Mouse (Mus musculus) C2C12 (cell line): Measurements from ENCODE around the gene Ttll7. TPM values are rescaled to one million over a fixed set of nuclear protein-coding genes. Genes with fewer than 3 reads are reported as not detected.

Source experiments
- H3K27me3 ChIP-seq: one replicate; pipeline ENCODE4 v1.6.1; 2011; ENCODE audit not compliant: control insufficient read depth, insufficient read depth, insufficient read length
- H3K36me3 ChIP-seq: one replicate; pipeline ENCODE4 v1.6.1; 2011; ENCODE audit not compliant: control insufficient read depth, insufficient read depth
- H3K4me3 ChIP-seq: one replicate; pipeline ENCODE4 v1.5.1; 2011; ENCODE audit warnings: mild to moderate bottlenecking, control low read depth; ENCODE audit not compliant: poor library complexity, insufficient read depth, severe bottlenecking
- H3K79me2 ChIP-seq: one replicate; pipeline ENCODE4 v1.6.1; 2011; ENCODE audit not compliant: control insufficient read depth, insufficient read depth
- H3K79me3 ChIP-seq: one replicate; pipeline ENCODE4 v1.6.1; 2011; ENCODE audit warnings: low read depth, control low read depth
- H3ac ChIP-seq: one replicate; pipeline ENCODE3; 2011; ENCODE audit warnings: low read depth; ENCODE audit not compliant: control insufficient read depth, insufficient read length
- CEBPB ChIP-seq: IDR thresholded peaks from one replicate; pipeline ENCODE4 v1.6.1; 2011; ENCODE audit warnings: low read depth, mild to moderate bottlenecking, control low read depth, moderate library complexity
- CTCF ChIP-seq: IDR thresholded peaks from one replicate; pipeline ENCODE4 v1.5.1; 2011; ENCODE audit not compliant: control insufficient read depth, insufficient read depth, insufficient read length
- FOSL1 ChIP-seq: IDR thresholded peaks from one replicate; pipeline ENCODE4 v1.8.0; 2011; ENCODE audit warnings: mild to moderate bottlenecking, low read length; ENCODE audit not compliant: poor library complexity, insufficient read depth, severe bottlenecking
- MAX ChIP-seq: IDR thresholded peaks from one replicate; pipeline ENCODE4 v1.6.1; 2011; ENCODE audit warnings: mild to moderate bottlenecking, control low read depth
- MYOD1 ChIP-seq: IDR thresholded peaks from one replicate; pipeline ENCODE4 v1.6.1; 2011; ENCODE audit warnings: low read depth; ENCODE audit not compliant: control insufficient read depth, insufficient read length
- MYOG ChIP-seq: IDR thresholded peaks from one replicate; pipeline ENCODE4 v1.6.1; 2011; ENCODE audit not compliant: control insufficient read depth, insufficient read length; ENCODE audit errors: extremely low read depth
- USF1 ChIP-seq: IDR thresholded peaks from one replicate; pipeline ENCODE4 v1.6.1; 2011; ENCODE audit warnings: low read depth, mild to moderate bottlenecking, control low read depth, moderate library complexity
- polyA plus RNA-seq: library from polyadenylated mRNA; unstranded; fragments of >200 nt; fragmentation: generic; extraction: Trizol; gene quantifications from one replicate; pipeline ENCODE4 v1.2.1, GENCODE M21; 2012; ENCODE audit warnings: missing spikeins

The Ttll7 gene
- polyA plus RNA-seq, 1 experiment = 6.4 TPM

DNA sequence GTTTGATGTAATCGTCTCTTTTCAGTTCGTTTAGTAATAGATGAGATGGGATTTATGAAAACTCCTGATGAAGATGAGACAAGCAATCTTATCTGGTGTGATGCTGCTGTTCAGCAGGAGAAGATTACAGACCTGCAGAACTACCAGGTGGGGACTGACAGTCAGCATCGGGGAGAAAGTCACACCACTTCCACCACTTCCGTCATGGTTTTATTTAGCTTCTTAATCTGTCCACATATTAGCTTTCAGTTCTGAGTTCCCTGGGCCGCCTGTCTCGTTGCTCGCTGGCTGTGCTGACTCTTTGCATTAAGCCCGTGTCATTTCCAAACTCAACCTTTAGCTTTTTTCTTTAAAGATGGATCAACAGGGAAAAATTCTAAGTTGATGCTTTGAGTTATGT is 44.4 kb downstream of the Ttll7 start:
- H3K79me3 ChIP-seq = no peaks in the 10 kb centered on the region
- no peaks in the 10 kb centered on the region for H3K27me3 ChIP-seq
- TF ChIP-seq MYOD1 = no peak
- no peak for TF ChIP-seq FOSL1
- TF ChIP-seq CEBPB = no peak
- no peak for TF ChIP-seq USF1
- no peak for TF ChIP-seq CTCF
- no peak for TF ChIP-seq MAX
- TF ChIP-seq MYOG = no peak
- no peaks in the 10 kb centered on the region for H3K79me2 ChIP-seq
- no peak overlapping the region for H3K4me3 ChIP-seq
- H3ac ChIP-seq = no peak overlapping the region
- H3K36me3 ChIP-seq = peaks cover 17% of the 10 kb centered on the region

DNA sequence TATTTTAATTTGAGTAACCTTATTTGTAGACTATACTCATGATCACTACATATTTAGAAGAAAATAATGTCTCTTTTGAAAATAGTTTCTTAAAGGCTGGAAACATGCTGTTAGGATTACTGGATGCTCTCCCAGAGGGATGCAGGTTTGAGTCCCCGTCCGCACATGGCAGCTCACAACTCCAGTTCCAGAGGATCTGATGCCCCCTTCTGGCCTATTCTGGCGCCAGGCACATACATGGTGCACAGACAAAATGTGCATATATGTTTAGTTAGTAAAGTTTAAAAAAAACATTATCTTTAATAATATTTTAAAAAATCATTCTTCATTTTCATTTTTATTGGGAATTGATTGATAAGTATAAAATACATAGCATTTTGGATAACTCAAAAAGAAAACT is 47.9 kb downstream of the Ttll7 start:
- peaks cover 17% of the 10 kb centered on the region for H3K36me3 ChIP-seq
- H3ac ChIP-seq = no peak overlapping the region
- H3K79me2 ChIP-seq = no peaks in the 10 kb centered on the region
- no peaks in the 10 kb centered on the region for H3K27me3 ChIP-seq
- TF ChIP-seq MAX = no peak
- H3K4me3 ChIP-seq = no peak overlapping the region
- no peaks in the 10 kb centered on the region for H3K79me3 ChIP-seq

DNA sequence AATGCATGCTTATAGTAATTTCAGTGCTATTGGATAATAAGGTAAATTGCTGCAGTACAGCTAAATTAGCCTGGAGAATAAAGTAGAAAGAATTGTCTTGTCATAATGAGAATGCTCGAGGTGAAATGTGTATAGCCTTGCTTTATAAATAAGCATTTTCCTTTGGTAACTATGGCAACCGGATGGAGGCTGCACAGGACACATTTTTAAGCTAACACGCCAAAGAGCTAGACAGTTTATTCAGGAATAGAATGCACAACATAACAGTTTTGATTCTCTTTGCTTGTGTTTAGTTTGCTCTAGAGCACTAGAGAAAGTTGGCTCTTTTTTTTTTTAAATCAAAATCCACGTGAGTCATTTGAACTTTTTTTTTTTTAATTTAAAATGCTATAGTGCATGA is 49.6 kb downstream of the Ttll7 start:
- peaks cover 15% of the 10 kb centered on the region for H3K36me3 ChIP-seq
- H3ac ChIP-seq = no peak overlapping the region
- no peaks in the 10 kb centered on the region for H3K79me2 ChIP-seq
- H3K27me3 ChIP-seq = no peaks in the 10 kb centered on the region
- TF ChIP-seq MAX (no peak), MYOD1 (no peak), USF1 (no peak), MYOG (no peak), FOSL1 (no peak), CEBPB (no peak), CTCF (no peak)
- no peak overlapping the region for H3K4me3 ChIP-seq
- no peaks in the 10 kb centered on the region for H3K79me3 ChIP-seq

DNA sequence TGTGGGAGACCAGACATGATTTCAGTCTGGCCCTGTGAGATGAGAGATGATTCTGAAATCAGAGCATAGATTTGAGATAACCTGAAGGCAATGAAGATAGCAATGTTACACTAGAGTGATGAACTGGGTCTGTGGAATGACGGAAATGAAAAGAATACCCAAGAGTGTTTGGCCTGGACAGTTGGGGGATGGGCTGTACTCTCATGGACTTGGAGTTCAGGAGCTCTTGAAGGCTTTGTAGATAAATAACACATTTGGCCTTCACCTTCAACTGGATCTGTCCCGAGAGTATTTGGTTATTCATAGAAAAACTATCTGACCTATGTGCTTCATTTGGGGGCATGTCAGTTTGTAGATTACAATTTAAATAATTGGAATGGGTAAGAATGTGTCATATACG is 53.4 kb downstream of the Ttll7 start:
- Histone ChIP-seq H3ac (no peak overlapping the region), H3K4me3 (no peak overlapping the region), H3K79me3 (no peaks in the 10 kb centered on the region), H3K36me3 (no peaks in the 10 kb centered on the region), H3K27me3 (no peaks in the 10 kb centered on the region), H3K79me2 (no peaks in the 10 kb centered on the region)
- TF ChIP-seq MYOG (no peak), FOSL1 (no peak), MYOD1 (no peak), USF1 (no peak), CEBPB (no peak), MAX (no peak), CTCF (no peak)

- Histone ChIP-seq H3K79me3 (no peaks in the 10 kb centered on the region), H3K79me2 (no peaks in the 10 kb centered on the region), H3ac (no peak overlapping the region), H3K27me3 (no peaks in the 10 kb centered on the region), H3K4me3 (no peak overlapping the region), H3K36me3 (no peaks in the 10 kb centered on the region)
- TF ChIP-seq MAX (no peak), CEBPB (no peak), MYOG (no peak), CTCF (no peak), MYOD1 (no peak), USF1 (no peak), FOSL1 (no peak)
Observed at GRCm38 (mm10) chr3:146908922-146909321, 56.8 kb downstream of the Ttll7 start.

DNA sequence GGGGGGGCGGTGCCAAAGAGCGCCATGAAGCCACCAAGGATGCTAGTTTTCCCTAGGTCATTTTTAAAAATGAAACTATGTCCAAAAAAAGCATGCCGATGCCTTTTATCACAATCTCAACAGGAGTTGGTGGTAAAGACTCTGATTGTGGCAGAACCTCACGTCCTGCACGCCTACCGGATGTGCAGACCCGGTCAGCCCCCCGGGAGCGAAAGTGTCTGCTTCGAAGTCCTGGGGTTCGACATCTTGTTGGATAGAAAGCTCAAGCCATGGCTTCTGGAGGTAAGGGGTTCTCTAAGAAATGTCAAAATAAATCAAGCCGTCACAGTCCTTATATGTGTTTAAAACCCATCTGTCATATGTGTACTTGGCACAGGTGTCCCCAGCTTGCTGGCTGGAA is 60.9 kb downstream of the Ttll7 start:
- Histone ChIP-seq H3K79me3 (no peaks in the 10 kb centered on the region), H3ac (no peak overlapping the region), H3K4me3 (no peak overlapping the region), H3K27me3 (no peaks in the 10 kb centered on the region), H3K36me3 (peaks cover 6% of the 10 kb centered on the region), H3K79me2 (no peaks in the 10 kb centered on the region)
- TF ChIP-seq USF1 (no peak), MYOG (no peak), MAX (no peak), CEBPB (no peak), FOSL1 (no peak), MYOD1 (no peak)
